Mouse (Mus musculus): ENCODE data around the gene Fbxl20. TPM values are rescaled to one million over a fixed set of nuclear protein-coding genes. Genes with fewer than 3 reads are reported as not detected.

Fbxl20 gene
- total and polyA plus RNA-seq, 2 experiments = 12.3 to 15.1 TPM

DNA sequence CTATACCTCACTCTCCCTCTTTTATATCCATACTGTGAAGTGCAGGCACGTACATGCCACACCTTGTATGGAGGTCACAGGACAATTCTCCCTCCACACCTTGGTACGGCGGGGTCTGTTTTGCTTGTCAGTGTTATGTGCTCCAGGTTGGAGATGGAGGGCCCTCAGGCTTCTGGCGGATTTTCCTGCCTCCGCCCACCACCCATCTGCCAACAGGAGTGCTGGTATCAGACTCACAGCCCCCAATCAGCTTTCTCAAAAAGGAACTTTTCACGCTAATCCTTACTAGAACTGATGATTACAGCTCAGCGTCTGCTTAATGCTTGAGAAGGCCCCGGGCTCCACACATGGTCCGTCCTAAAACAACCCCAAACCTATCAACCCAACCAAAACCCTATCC, 64.1 kb downstream of the Fbxl20 start:
- no peak for DNase-seq (ENCODE audit: extremely low read depth, low read depth, low spot score)
- Histone ChIP-seq H3K9ac (ENCODE audit: low read depth, low read length) (no peak overlapping the region), H3K4me3 (ENCODE audit: insufficient read depth, low read depth, low read length) (no peak overlapping the region), H3K36me3 (ENCODE audit: control insufficient read depth, insufficient read depth, low read length) (peaks cover 33% of the 10 kb centered on the region), H3K79me2 (ENCODE audit: control insufficient read depth, insufficient read depth, low read length) (no peaks in the 10 kb centered on the region), H3K4me1 (ENCODE audit: control insufficient read depth, insufficient read depth, low read length) (no peaks in the 10 kb centered on the region), H3K27ac (replicated peaks; ENCODE audit: insufficient read depth, low read depth, low read length) (no peak overlapping the region), H3K27me3 (ENCODE audit: control insufficient read depth, insufficient read depth, low read length) (no peaks in the 10 kb centered on the region)
- no peak for TF ChIP-seq POLR2A (IDR thresholded peaks at IDR 0.05; ENCODE audit: extremely low read depth, insufficient read depth, low read length)
- no peak for TF ChIP-seq CTCF (IDR thresholded peaks at IDR 0.05; ENCODE audit: low read depth, low read length)
- 98% methylated on average over 9 of the region's 9 CpGs for WGBS

DNA sequence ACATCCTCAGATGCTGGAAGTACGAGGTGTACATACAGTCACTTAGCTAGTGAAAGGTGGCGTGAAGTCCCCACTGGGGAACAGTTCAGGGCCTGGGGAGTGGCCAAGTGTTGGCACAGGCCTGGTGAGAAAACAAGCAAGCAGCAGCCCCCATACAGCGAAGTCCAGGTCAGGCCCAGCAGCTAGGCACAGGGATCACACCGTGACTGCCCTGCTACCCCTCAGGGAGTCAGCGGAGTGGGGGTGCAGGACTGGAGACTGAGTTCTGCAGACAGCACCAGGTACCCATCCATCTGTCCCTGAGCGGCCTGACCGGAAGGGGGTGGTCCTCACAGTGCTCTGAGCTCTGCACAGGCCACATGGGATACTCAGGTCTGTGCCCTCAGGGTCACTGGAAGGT, 67.5 kb downstream of the Fbxl20 start:
- WGBS = 95% methylated on average over 7 of the region's 7 CpGs
- no peak for TF ChIP-seq POLR2A (IDR thresholded peaks at IDR 0.05; ENCODE audit: extremely low read depth, insufficient read depth, low read length)

DNA sequence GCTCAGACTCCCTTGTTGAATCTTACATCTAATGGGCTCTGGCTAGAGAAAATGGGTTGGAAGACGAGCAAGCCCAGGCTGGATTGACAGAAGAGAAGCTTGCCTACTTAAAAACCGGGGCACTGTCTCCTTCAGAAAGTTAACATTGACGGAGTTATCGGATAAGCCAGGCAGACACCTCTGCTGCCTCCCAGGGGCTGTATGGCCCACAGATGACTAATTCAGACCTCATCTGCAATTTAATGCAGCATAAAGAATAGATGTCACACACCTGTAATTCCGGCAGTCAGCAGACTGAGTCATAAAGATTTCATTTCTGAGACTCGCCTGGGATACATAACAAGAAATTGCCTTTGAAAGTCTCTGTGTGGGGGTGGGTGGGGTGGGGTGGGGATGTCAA, 69.8 kb downstream of the Fbxl20 start:
- no peak overlapping the region for H3K4me3 ChIP-seq (ENCODE audit: insufficient read depth, low read depth, low read length)
- 88% methylated on average over 6 of the region's 6 CpGs for WGBS
- no peaks in the 10 kb centered on the region for H3K79me2 ChIP-seq (ENCODE audit: control insufficient read depth, insufficient read depth, low read length)
- H3K36me3 ChIP-seq (ENCODE audit: control insufficient read depth, insufficient read depth, low read length) = no peaks in the 10 kb centered on the region; the same call in 1 of the 2 replicates
- H3K27ac ChIP-seq (replicated peaks; ENCODE audit: insufficient read depth, low read depth, low read length) = no peak overlapping the region
- TF ChIP-seq POLR2A (IDR thresholded peaks at IDR 0.05; ENCODE audit: extremely low read depth, insufficient read depth, low read length) (no peak), CTCF (IDR thresholded peaks at IDR 0.05; ENCODE audit: low read depth, low read length) (no peak)
- H3K27me3 ChIP-seq (ENCODE audit: control insufficient read depth, insufficient read depth, low read length) = no peaks in the 10 kb centered on the region
- no peak overlapping the region for H3K9ac ChIP-seq (ENCODE audit: low read depth, low read length)
- no peaks in the 10 kb centered on the region for H3K4me1 ChIP-seq (ENCODE audit: control insufficient read depth, insufficient read depth, low read length)
- no peak for DNase-seq (ENCODE audit: extremely low read depth, low read depth, low spot score)

More for the DNA sequence above, 67.5 kb downstream of the Fbxl20 start:
- H3K4me3 ChIP-seq (ENCODE audit: insufficient read depth, low read depth, low read length) = no peak overlapping the region
- no peaks in the 10 kb centered on the region for H3K4me1 ChIP-seq (ENCODE audit: control insufficient read depth, insufficient read depth, low read length)
- no peak overlapping the region for H3K9ac ChIP-seq (ENCODE audit: low read depth, low read length)
- no peaks in the 10 kb centered on the region for H3K79me2 ChIP-seq (ENCODE audit: control insufficient read depth, insufficient read depth, low read length)
- no peak for DNase-seq (ENCODE audit: extremely low read depth, low read depth, low spot score)
- no peak overlapping the region for H3K27ac ChIP-seq (replicated peaks; ENCODE audit: insufficient read depth, low read depth, low read length)
- H3K36me3 ChIP-seq (ENCODE audit: control insufficient read depth, insufficient read depth, low read length) = peaks cover 5% of the 10 kb centered on the region; the same call in 1 of the 2 replicates
- H3K27me3 ChIP-seq (ENCODE audit: control insufficient read depth, insufficient read depth, low read length) = no peaks in the 10 kb centered on the region

- no peak overlapping the region for H3K27ac ChIP-seq (replicated peaks; ENCODE audit: insufficient read depth, low read depth, low read length)
- no peaks in the 10 kb centered on the region for H3K79me2 ChIP-seq (ENCODE audit: control insufficient read depth, insufficient read depth, low read length)
- H3K36me3 ChIP-seq (ENCODE audit: control insufficient read depth, insufficient read depth, low read length) = no peaks in the 10 kb centered on the region
- no peak for DNase-seq (ENCODE audit: extremely low read depth, low read depth, low spot score)
- no peaks in the 10 kb centered on the region for H3K27me3 ChIP-seq (ENCODE audit: control insufficient read depth, insufficient read depth, low read length)
- H3K4me1 ChIP-seq (ENCODE audit: control insufficient read depth, insufficient read depth, low read length) = no peaks in the 10 kb centered on the region
- H3K4me3 ChIP-seq (ENCODE audit: insufficient read depth, low read depth, low read length) = no peak overlapping the region
- 68% methylated on average over 8 of the region's 8 CpGs for WGBS
- TF ChIP-seq POLR2A (IDR thresholded peaks at IDR 0.05; ENCODE audit: extremely low read depth, insufficient read depth, low read length) (no peak), CTCF (IDR thresholded peaks at IDR 0.05; ENCODE audit: low read depth, low read length) (no peak)
- H3K9ac ChIP-seq (ENCODE audit: low read depth, low read length) = no peak overlapping the region
Measured at GRCm38 (mm10) chr11:98077086-98077485, 73.1 kb downstream of the Fbxl20 start.

GRCm38 (mm10) chr11:98075195-98075808, 74.9 kb downstream of the Fbxl20 start:
- H3K27ac ChIP-seq (replicated peaks; ENCODE audit: insufficient read depth, low read depth, low read length) = no peak overlapping the region
- WGBS = 23% methylated on average over 13 of the region's 13 CpGs
- H3K36me3 ChIP-seq (ENCODE audit: control insufficient read depth, insufficient read depth, low read length) = no peaks in the 10 kb centered on the region
- no peaks in the 10 kb centered on the region for H3K4me1 ChIP-seq (ENCODE audit: control insufficient read depth, insufficient read depth, low read length)
- peak; percentile 54 for DNase-seq (ENCODE audit: extremely low read depth, low read depth, low spot score)
- no peak overlapping the region for H3K4me3 ChIP-seq (ENCODE audit: insufficient read depth, low read depth, low read length)
- H3K79me2 ChIP-seq (ENCODE audit: control insufficient read depth, insufficient read depth, low read length) = no peaks in the 10 kb centered on the region
- H3K27me3 ChIP-seq (ENCODE audit: control insufficient read depth, insufficient read depth, low read length) = no peaks in the 10 kb centered on the region
- no peak overlapping the region for H3K9ac ChIP-seq (ENCODE audit: low read depth, low read length)
- peak; percentile 73 for TF ChIP-seq CTCF (IDR thresholded peaks at IDR 0.05; ENCODE audit: low read depth, low read length)
- no peak for TF ChIP-seq POLR2A (IDR thresholded peaks at IDR 0.05; ENCODE audit: extremely low read depth, insufficient read depth, low read length)

DNA sequence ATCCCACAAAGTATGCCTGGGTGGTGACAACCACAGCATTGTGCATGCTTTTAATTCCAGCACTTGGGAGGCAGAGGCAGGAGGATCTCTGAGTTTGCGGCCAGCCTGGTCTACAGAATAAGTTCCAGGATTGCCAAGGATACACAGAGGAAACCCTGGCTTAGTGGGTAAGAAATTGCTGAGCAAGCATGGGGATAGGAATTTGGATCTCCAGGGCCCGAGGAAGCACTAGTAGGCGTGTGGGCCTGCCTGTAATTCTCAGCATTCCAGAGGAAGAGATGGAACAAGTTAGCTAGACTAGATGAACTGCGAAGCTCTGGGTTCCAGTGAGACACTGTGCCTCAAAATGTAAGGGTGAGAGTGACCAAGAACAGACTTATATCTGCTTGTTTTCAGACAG, 76.8 kb downstream of the Fbxl20 start:
- Histone ChIP-seq H3K9ac (ENCODE audit: low read depth, low read length) (no peak overlapping the region), H3K79me2 (ENCODE audit: control insufficient read depth, insufficient read depth, low read length) (no peaks in the 10 kb centered on the region), H3K4me3 (ENCODE audit: insufficient read depth, low read depth, low read length) (no peak overlapping the region), H3K4me1 (ENCODE audit: control insufficient read depth, insufficient read depth, low read length) (no peaks in the 10 kb centered on the region), H3K27ac (replicated peaks; ENCODE audit: insufficient read depth, low read depth, low read length) (no peak overlapping the region), H3K27me3 (ENCODE audit: control insufficient read depth, insufficient read depth, low read length) (no peaks in the 10 kb centered on the region), H3K36me3 (ENCODE audit: control insufficient read depth, insufficient read depth, low read length) (no peaks in the 10 kb centered on the region)
- TF ChIP-seq POLR2A (IDR thresholded peaks at IDR 0.05; ENCODE audit: extremely low read depth, insufficient read depth, low read length) (no peak), CTCF (IDR thresholded peaks at IDR 0.05; ENCODE audit: low read depth, low read length) (no peak)
- WGBS = 90% methylated on average over 4 of the region's 4 CpGs
- DNase-seq (ENCODE audit: extremely low read depth, low read depth, low spot score) = no peak
